Mouse (Mus musculus) intestine, embryonic 16.5 days (tissue): ENCODE data around the gene Pstk. TPM values are rescaled to one million over a fixed set of nuclear protein-coding genes. Genes with fewer than 3 reads are reported as not detected.

Experiments
- ATAC-seq: fragments of 200-750 bp; cut with Nextera tagmentation; 2 replicates; pipeline ENCODE4 v1.8.0; 2017; ENCODE audit warnings: moderate TSS enrichment, moderate library complexity
- H3K27ac ChIP-seq: fragments of 300-500 bp; sonication (generic); 2 replicates; pipeline ENCODE4 v1.5.1; 2014; ENCODE audit warnings: mild to moderate bottlenecking, low read length
- H3K27me3 ChIP-seq: fragments of 300-500 bp; sonication (generic); replicated peaks from 2 replicates; pipeline ENCODE4 v1.6.1; 2014; ENCODE audit warnings: low read length, control low read depth, mixed read lengths; ENCODE audit not compliant: control insufficient read depth, insufficient read depth
- H3K36me3 ChIP-seq: fragments of 300-500 bp; sonication (generic); 2 replicates; pipeline ENCODE4 v1.6.1; 2014; ENCODE audit warnings: low read length, control low read depth; ENCODE audit not compliant: control insufficient read depth, insufficient read depth
- H3K4me1 ChIP-seq: fragments of 300-500 bp; sonication (generic); 2 replicates; pipeline ENCODE4 v1.6.1; 2014; ENCODE audit warnings: low read length, control low read depth, mixed read lengths; ENCODE audit not compliant: control insufficient read depth, insufficient read depth
- H3K4me2 ChIP-seq: fragments of 300-500 bp; sonication (generic); 2 replicates; pipeline ENCODE4 v1.6.1; 2014; ENCODE audit warnings: low read depth, low read length, control low read depth
- H3K4me3 ChIP-seq: fragments of 300-500 bp; sonication (generic); 2 replicates; pipeline ENCODE4 v1.5.1; 2014; ENCODE audit warnings: mild to moderate bottlenecking, low read length
- H3K9ac ChIP-seq: fragments of 300-500 bp; sonication (generic); 2 replicates; pipeline ENCODE4 v1.6.1; 2014; ENCODE audit warnings: low read depth, low read length
- H3K9me3 ChIP-seq: fragments of 300-500 bp; sonication (generic); 2 replicates; pipeline ENCODE4 v1.6.1; 2016; ENCODE audit warnings: low read length, control low read depth; ENCODE audit not compliant: control insufficient read depth
- WGBS: fragments of 180-500 bp; shearing (Covaris S2); extraction: QIAGEN DNeasy Blood & Tissue Kit; methylation state at CpG from one replicate; pipeline ENCODE4 v1.1.7; 2014; 5-methylcytosine and 5-hydroxymethylcytosine counted together
- polyA plus RNA-seq: library from polyadenylated mRNA; unstranded; fragments of >200 nt; fragmentation: Nextera tagmentation; extraction: Ambion mirVana; gene quantifications from 2 replicates; pipeline ENCODE4 v1.2.1, GENCODE M21; 2015

Pstk gene
- polyA plus RNA-seq, result 70.1 and 71.4 TPM in 2 replicates

GRCm38 (mm10) chr7:131370648-131371469, at the start of gene Pstk:
Gene Pstk (plus strand): TSS chr7:131371141.
- ATAC-seq, result peak; percentile 98
- H3K36me3 ChIP-seq, result no peaks in the 10 kb centered on the region
- H3K4me2 ChIP-seq, result peak within 1 kb of the TSS; percentile 69
- peaks cover 13% of the 10 kb centered on the region; the same call in 1 of the 2 replicates for H3K4me1 ChIP-seq
- peak within 1 kb of the TSS; percentile 96 for H3K27ac ChIP-seq
- peak within 1 kb of the TSS; percentile 93 for H3K9ac ChIP-seq
- no peaks in the 10 kb centered on the region for H3K27me3 ChIP-seq
- WGBS, result 5% methylated on average over 47 of the region's 47 CpGs
- H3K4me3 ChIP-seq, result peak within 1 kb of the TSS; percentile 83
- H3K9me3 ChIP-seq, result no peaks in the 10 kb centered on the region

GRCm38 (mm10) chr7:131322192-131322591, 48.7 kb upstream of the Pstk start, which contains the start of gene Cuzd1:
Gene Cuzd1 (minus strand): TSS chr7:131322292.
- H3K27me3 ChIP-seq, result no peaks in the 10 kb centered on the region
- 77% methylated on average over 2 of the region's 2 CpGs for WGBS
- H3K4me3 ChIP-seq, result no peak within 1 kb of the TSS
- no peak within 1 kb of the TSS for H3K27ac ChIP-seq
- no peaks in the 10 kb centered on the region for H3K4me1 ChIP-seq
- H3K4me2 ChIP-seq, result no peak within 1 kb of the TSS
- no peak for ATAC-seq
- no peak within 1 kb of the TSS for H3K9ac ChIP-seq
- no peaks in the 10 kb centered on the region for H3K36me3 ChIP-seq
- no peaks in the 10 kb centered on the region for H3K9me3 ChIP-seq

DNA sequence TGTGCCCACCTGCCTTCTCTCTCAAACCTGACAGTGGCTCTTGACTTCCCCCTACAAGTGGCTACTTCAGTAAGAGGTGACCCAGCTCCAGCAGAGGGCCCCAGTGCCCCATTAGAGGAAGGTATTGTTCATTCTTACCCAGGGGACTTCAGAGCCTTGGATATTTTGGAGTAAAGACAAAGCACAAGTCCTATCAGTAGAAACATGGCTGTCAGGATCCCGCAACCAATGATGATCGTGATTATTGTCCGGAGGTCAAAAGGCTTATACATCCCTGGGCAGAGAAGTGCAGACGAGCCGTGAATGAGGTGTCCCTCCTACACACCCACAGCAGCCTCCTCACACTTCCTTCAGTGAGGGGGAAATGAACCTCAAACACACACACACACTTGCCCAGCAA, 43.9 kb upstream of the Pstk start:
- no peak overlapping the region for H3K27ac ChIP-seq
- ATAC-seq, result no peak
- no peak overlapping the region for H3K9ac ChIP-seq
- H3K27me3 ChIP-seq, result no peaks in the 10 kb centered on the region
- H3K4me2 ChIP-seq, result no peak overlapping the region
- WGBS, result 87% methylated on average over 5 of the region's 5 CpGs
- H3K9me3 ChIP-seq, result no peaks in the 10 kb centered on the region
- H3K36me3 ChIP-seq, result no peaks in the 10 kb centered on the region
- H3K4me3 ChIP-seq, result no peak overlapping the region
- H3K4me1 ChIP-seq, result no peaks in the 10 kb centered on the region

GRCm38 (mm10) chr7:131329416-131329815, 41.5 kb upstream of the Pstk start, which contains the start of gene Fam24b:
Gene Fam24b (minus strand): TSS chr7:131329516.
- no peaks in the 10 kb centered on the region for H3K27me3 ChIP-seq
- WGBS, result 90% methylated on average over 5 of the region's 5 CpGs
- no peaks in the 10 kb centered on the region for H3K9me3 ChIP-seq
- no peak within 1 kb of the TSS for H3K9ac ChIP-seq
- no peak within 1 kb of the TSS for H3K27ac ChIP-seq
- H3K4me2 ChIP-seq, result no peak within 1 kb of the TSS
- no peaks in the 10 kb centered on the region for H3K4me1 ChIP-seq
- H3K4me3 ChIP-seq, result no peak within 1 kb of the TSS
- no peak for ATAC-seq
- no peaks in the 10 kb centered on the region for H3K36me3 ChIP-seq

DNA sequence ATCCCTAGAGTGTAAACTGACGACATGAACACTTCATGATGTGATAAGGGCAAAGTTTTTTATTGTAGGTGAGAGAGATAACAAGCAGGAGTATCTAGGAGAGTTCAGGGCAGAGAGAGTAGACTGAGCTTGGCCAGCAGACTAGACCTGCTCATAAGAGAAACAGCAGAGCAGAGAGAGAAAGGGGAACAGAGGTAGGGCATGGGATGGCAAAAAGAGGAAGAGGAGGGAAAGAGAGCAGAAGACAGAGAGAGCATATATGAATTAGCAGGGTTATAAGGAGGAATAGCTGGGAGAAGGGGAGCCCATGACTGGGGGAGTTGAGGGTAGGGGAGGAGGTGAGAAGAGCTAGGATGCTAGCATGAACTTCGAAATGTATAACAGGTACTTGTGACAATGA, 39.3 kb upstream of the Pstk start:
- no peak for ATAC-seq
- no peak overlapping the region for H3K27ac ChIP-seq

DNA sequence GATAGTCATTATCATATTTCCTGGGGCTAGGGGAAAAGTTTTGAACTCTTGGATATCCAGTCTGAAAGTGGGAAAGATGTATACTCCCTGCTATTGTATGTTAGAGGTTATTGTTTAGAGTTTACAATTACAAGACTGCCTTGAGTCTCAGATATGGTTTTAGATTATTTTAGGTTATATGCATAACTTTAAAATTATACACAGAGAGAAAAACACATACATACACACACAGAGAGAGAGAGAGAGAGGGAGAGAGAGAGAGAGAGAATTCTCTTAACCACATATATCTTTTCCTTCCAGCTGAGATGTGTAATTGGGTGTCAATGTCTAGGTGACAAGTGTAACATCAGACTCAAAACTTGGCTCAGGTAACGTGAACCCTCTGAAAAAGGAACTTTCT, 37.4 kb upstream of the Pstk start, which contains the start of gene Fam24a:
Gene Fam24a (plus strand): TSS at position 301 of the 400 bp plus-strand sequence.
- no peak within 1 kb of the TSS for H3K4me3 ChIP-seq
- H3K4me2 ChIP-seq, result no peak within 1 kb of the TSS
- H3K9me3 ChIP-seq, result no peaks in the 10 kb centered on the region
- H3K27ac ChIP-seq, result no peak within 1 kb of the TSS
- no peaks in the 10 kb centered on the region for H3K4me1 ChIP-seq
- 62% methylated on average over 1 of the region's 1 CpGs for WGBS
- H3K27me3 ChIP-seq, result no peaks in the 10 kb centered on the region
- no peak for ATAC-seq
- H3K9ac ChIP-seq, result no peak within 1 kb of the TSS
- H3K36me3 ChIP-seq, result no peaks in the 10 kb centered on the region

More for the DNA sequence above, 39.3 kb upstream of the Pstk start:
- WGBS, result 67% methylated on average over 2 of the region's 2 CpGs
- H3K4me1 ChIP-seq, result no peaks in the 10 kb centered on the region
- H3K9me3 ChIP-seq, result no peaks in the 10 kb centered on the region
- no peaks in the 10 kb centered on the region for H3K36me3 ChIP-seq
- no peak overlapping the region for H3K4me3 ChIP-seq
- no peaks in the 10 kb centered on the region for H3K27me3 ChIP-seq
- no peak overlapping the region for H3K4me2 ChIP-seq
- no peak overlapping the region for H3K9ac ChIP-seq

DNA sequence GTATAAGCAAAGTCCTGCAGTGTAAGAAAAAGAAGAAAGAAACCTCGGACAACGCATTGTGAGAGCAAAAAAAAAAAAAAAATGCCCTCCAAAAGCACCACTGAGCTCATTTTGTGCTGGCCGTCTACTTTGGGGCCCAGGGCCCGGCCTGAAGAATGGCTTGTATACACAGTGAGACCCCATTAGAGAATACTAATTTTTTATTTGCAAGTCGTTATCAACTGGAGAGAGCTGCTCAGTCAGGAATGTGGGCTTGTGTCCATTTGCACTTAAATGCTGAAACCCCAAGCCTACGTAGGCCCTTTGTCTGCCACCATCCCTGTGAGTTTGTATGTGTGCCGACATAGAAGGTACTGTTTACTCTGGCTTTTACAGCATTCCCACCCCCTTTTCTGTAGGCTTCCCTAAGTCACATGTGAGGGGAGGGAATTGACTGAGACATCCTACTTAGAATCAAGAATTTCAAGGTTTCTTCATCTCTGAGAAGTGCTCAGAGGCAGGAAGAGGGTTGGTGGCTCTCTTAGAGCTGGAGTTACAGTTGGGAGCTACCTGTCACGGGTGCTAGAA, 33.4 kb upstream of the Pstk start:
- H3K4me1 ChIP-seq, result no peaks in the 10 kb centered on the region
- WGBS, result 50% methylated on average over 8 of the region's 8 CpGs
- H3K4me3 ChIP-seq, result no peak overlapping the region
- H3K9me3 ChIP-seq, result no peaks in the 10 kb centered on the region
- no peaks in the 10 kb centered on the region; the same call in 1 of the 2 replicates for H3K36me3 ChIP-seq
- no peaks in the 10 kb centered on the region for H3K27me3 ChIP-seq
- no peak overlapping the region for H3K4me2 ChIP-seq
- no peak overlapping the region for H3K27ac ChIP-seq
- ATAC-seq, result no peak
- no peak overlapping the region for H3K9ac ChIP-seq

- Histone ChIP-seq H3K27ac (no peak overlapping the region), H3K27me3 (no peaks in the 10 kb centered on the region), H3K36me3 (peaks cover 15% of the 10 kb centered on the region), H3K4me3 (no peak overlapping the region), H3K9me3 (no peaks in the 10 kb centered on the region), H3K9ac (no peak overlapping the region), H3K4me2 (no peak overlapping the region), H3K4me1 (no peaks in the 10 kb centered on the region)
- WGBS, result 77% methylated on average over 7 of the region's 7 CpGs
- no peak for ATAC-seq
Measured at GRCm38 (mm10) chr7:131345856-131346541, 24.9 kb upstream of the Pstk start.

- 94% methylated on average over 13 of the region's 13 CpGs for WGBS
- no peak overlapping the region for H3K4me2 ChIP-seq
- peaks cover 9% of the 10 kb centered on the region; the same call in 1 of the 2 replicates for H3K36me3 ChIP-seq
- H3K9me3 ChIP-seq, result no peaks in the 10 kb centered on the region
- H3K4me1 ChIP-seq, result peaks cover 3% of the 10 kb centered on the region
- ATAC-seq, result no peak
- no peak overlapping the region for H3K27ac ChIP-seq
- H3K9ac ChIP-seq, result no peak overlapping the region
- no peaks in the 10 kb centered on the region for H3K27me3 ChIP-seq
- no peak overlapping the region for H3K4me3 ChIP-seq
Measured at GRCm38 (mm10) chr7:131356105-131356504, 14.8 kb upstream of the Pstk start.
